Mouse (Mus musculus) c-Kit-positive CD71-positive TER-119-negative erythroid progenitor cells, embryonic 14.5 days (primary cell): ENCODE measurements at regions not wholly inside any gene's neighbourhood (a gene's known extent, or its start where the extent isn't known, plus 50 kb on each side); places are given as distances from the start of the nearest gene placed in this dataset.

Experiments
- DNase-seq: peaks from one replicate; pipeline ENCODE4 v3.0.0-alpha.2; 2013; ENCODE audit warnings: low read depth

GRCm38 (mm10) chr3:104712711-104713110 is 68.1 kb upstream of the Ppm1j start:
- DNase-seq: no peak

- DNase-seq: peak; percentile 50
Observed at GRCm38 (mm10) chr3:104713836-104714631, 66.8 kb upstream of the Ppm1j start.

- DNase-seq: peak; percentile 71
Observed at GRCm38 (mm10) chr3:104714679-104715326, 66.1 kb upstream of the Ppm1j start.
